Mouse (Mus musculus): ENCODE measurements around the gene Trex2. TPM values are rescaled to one million over a fixed set of nuclear protein-coding genes. Genes with fewer than 3 reads are reported as not detected.

Trex2 gene
- polyA plus RNA-seq, 1 experiment from 2014 or later: 98.8 TPM

GRCm38 (mm10) chrX:73479656-73480055 lies 44.5 kb upstream of the Trex2 start:
- Histone ChIP-seq H3K9me3 (ENCODE audit: control insufficient read depth, low read length) (no peaks in the 10 kb centered on the region), H3K4me3 (ENCODE audit: low read depth, low read length) (no peak overlapping the region), H3K4me2 (replicated peaks; ENCODE audit: low read depth) (no peak overlapping the region), H3K27ac (replicated peaks) (peak overlapping the region; percentile 70; the same call in 1 of the 2 replicates), H3K9ac (ENCODE audit: low read length) (no peak overlapping the region), H3K27me3 (ENCODE audit: control insufficient read depth, insufficient read depth, low read length) (no peaks in the 10 kb centered on the region), H3K4me1 (replicated peaks; ENCODE audit: control insufficient read depth, insufficient read depth) (no peaks in the 10 kb centered on the region), H3K36me3 (ENCODE audit: control insufficient read depth, insufficient read depth, low read length) (no peaks in the 10 kb centered on the region)
- ATAC-seq (ENCODE audit: low FRiP score, low TSS enrichment) (no peak), DNase-seq (ENCODE audit: low spot score) (no peak)
- no peak for TF ChIP-seq CTCF (IDR thresholded peaks at IDR 0.05; ENCODE audit: low read depth)
- TF ChIP-seq EP300 (optimal IDR thresholded peaks at IDR 0.05): no peak

- Histone ChIP-seq H3K27me3 (ENCODE audit: control insufficient read depth, insufficient read depth, low read length) (no peaks in the 10 kb centered on the region), H3K27ac (replicated peaks) (no peak overlapping the region), H3K9ac (ENCODE audit: low read length) (no peak overlapping the region), H3K4me2 (replicated peaks; ENCODE audit: low read depth) (no peak overlapping the region), H3K36me3 (ENCODE audit: control insufficient read depth, insufficient read depth, low read length) (no peaks in the 10 kb centered on the region), H3K4me1 (replicated peaks; ENCODE audit: control insufficient read depth, insufficient read depth) (no peaks in the 10 kb centered on the region), H3K9me3 (ENCODE audit: control insufficient read depth, low read length) (no peaks in the 10 kb centered on the region), H3K4me3 (ENCODE audit: low read depth, low read length) (no peak overlapping the region)
- TF ChIP-seq EP300 (optimal IDR thresholded peaks at IDR 0.05): no peak
- no peak for TF ChIP-seq CTCF (IDR thresholded peaks at IDR 0.05; ENCODE audit: low read depth)
- DNase-seq (ENCODE audit: low spot score) (no peak), ATAC-seq (ENCODE audit: low FRiP score, low TSS enrichment) (no peak)
- WGBS: 90% methylated on average over 2 of the region's 2 CpGs
Observed at GRCm38 (mm10) chrX:73477500-73477899, 42.4 kb upstream of the Trex2 start.

GRCm38 (mm10) chrX:73476621-73477020 lies 41.5 kb upstream of the Trex2 start:
- TF ChIP-seq CTCF (IDR thresholded peaks at IDR 0.05; ENCODE audit: low read depth) (no peak), EP300 (optimal IDR thresholded peaks at IDR 0.05) (no peak)
- Histone ChIP-seq H3K9me3 (ENCODE audit: control insufficient read depth, low read length) (no peaks in the 10 kb centered on the region), H3K4me3 (ENCODE audit: low read depth, low read length) (no peak overlapping the region), H3K27me3 (ENCODE audit: control insufficient read depth, insufficient read depth, low read length) (no peaks in the 10 kb centered on the region), H3K4me2 (replicated peaks; ENCODE audit: low read depth) (no peak overlapping the region), H3K9ac (ENCODE audit: low read length) (no peak overlapping the region), H3K27ac (replicated peaks) (peak overlapping the region; percentile 58), H3K4me1 (replicated peaks; ENCODE audit: control insufficient read depth, insufficient read depth) (no peaks in the 10 kb centered on the region), H3K36me3 (ENCODE audit: control insufficient read depth, insufficient read depth, low read length) (no peaks in the 10 kb centered on the region)
- no peak for DNase-seq (ENCODE audit: low spot score)
- 30% methylated on average over 2 of the region's 2 CpGs for WGBS
- ATAC-seq (ENCODE audit: low FRiP score, low TSS enrichment): peak; percentile 53; the same call in 1 of the 2 replicates

- Histone ChIP-seq H3K4me1 (replicated peaks; ENCODE audit: control insufficient read depth, insufficient read depth) (no peaks in the 10 kb centered on the region), H3K9ac (ENCODE audit: low read length) (no peak overlapping the region), H3K27me3 (ENCODE audit: control insufficient read depth, insufficient read depth, low read length) (no peaks in the 10 kb centered on the region), H3K9me3 (ENCODE audit: control insufficient read depth, low read length) (no peaks in the 10 kb centered on the region), H3K36me3 (ENCODE audit: control insufficient read depth, insufficient read depth, low read length) (no peaks in the 10 kb centered on the region), H3K4me3 (ENCODE audit: low read depth, low read length) (no peak overlapping the region), H3K27ac (replicated peaks) (peak overlapping the region; percentile 58), H3K4me2 (replicated peaks; ENCODE audit: low read depth) (no peak overlapping the region)
- 95% methylated on average over 1 of the region's 1 CpGs for WGBS
- ATAC-seq (ENCODE audit: low FRiP score, low TSS enrichment): no peak
- TF ChIP-seq CTCF (IDR thresholded peaks at IDR 0.05; ENCODE audit: low read depth): no peak
- no peak for TF ChIP-seq EP300 (optimal IDR thresholded peaks at IDR 0.05)
- DNase-seq (ENCODE audit: low spot score): no peak
Observed at GRCm38 (mm10) chrX:73475658-73476256, 40.6 kb upstream of the Trex2 start.

GRCm38 (mm10) chrX:73474340-73475165 lies 39.4 kb upstream of the Trex2 start:
- Histone ChIP-seq H3K27me3 (ENCODE audit: control insufficient read depth, insufficient read depth, low read length) (no peaks in the 10 kb centered on the region), H3K9ac (ENCODE audit: low read length) (no peak overlapping the region), H3K4me2 (replicated peaks; ENCODE audit: low read depth) (no peak overlapping the region), H3K4me1 (replicated peaks; ENCODE audit: control insufficient read depth, insufficient read depth) (no peaks in the 10 kb centered on the region), H3K27ac (replicated peaks) (peak overlapping the region; percentile 56), H3K9me3 (ENCODE audit: control insufficient read depth, low read length) (no peaks in the 10 kb centered on the region), H3K4me3 (ENCODE audit: low read depth, low read length) (no peak overlapping the region), H3K36me3 (ENCODE audit: control insufficient read depth, insufficient read depth, low read length) (no peaks in the 10 kb centered on the region)
- TF ChIP-seq CTCF (IDR thresholded peaks at IDR 0.05; ENCODE audit: low read depth): no peak; the same call in 1 of the 2 replicates
- TF ChIP-seq EP300 (optimal IDR thresholded peaks at IDR 0.05): no peak
- DNase-seq (ENCODE audit: low spot score): peak; percentile 29
- peak; percentile 70; the same call in 1 of the 2 replicates for ATAC-seq (ENCODE audit: low FRiP score, low TSS enrichment)
- 42% methylated on average over 12 of the region's 12 CpGs for WGBS

GRCm38 (mm10) chrX:73471764-73472163 lies 36.6 kb upstream of the Trex2 start:
- Histone ChIP-seq H3K27me3 (ENCODE audit: control insufficient read depth, insufficient read depth, low read length) (no peaks in the 10 kb centered on the region), H3K9me3 (ENCODE audit: control insufficient read depth, low read length) (no peaks in the 10 kb centered on the region), H3K4me2 (replicated peaks; ENCODE audit: low read depth) (no peak overlapping the region), H3K9ac (ENCODE audit: low read length) (no peak overlapping the region), H3K27ac (replicated peaks) (no peak overlapping the region), H3K4me1 (replicated peaks; ENCODE audit: control insufficient read depth, insufficient read depth) (no peaks in the 10 kb centered on the region), H3K36me3 (ENCODE audit: control insufficient read depth, insufficient read depth, low read length) (no peaks in the 10 kb centered on the region), H3K4me3 (ENCODE audit: low read depth, low read length) (no peak overlapping the region)
- ATAC-seq (ENCODE audit: low FRiP score, low TSS enrichment): no peak
- DNase-seq (ENCODE audit: low spot score): no peak
- TF ChIP-seq EP300 (optimal IDR thresholded peaks at IDR 0.05) (no peak), CTCF (IDR thresholded peaks at IDR 0.05; ENCODE audit: low read depth) (no peak)
- WGBS: 86% methylated on average over 3 of the region's 3 CpGs
